Mouse (Mus musculus) bone marrow, adult 2 months (tissue): ENCODE measurements around the gene Arhgef39.

ENCODE experiments used
- CTCF ChIP-seq: fragments of 200-500 bp; IDR thresholded peaks from 2 replicates; pipeline ENCODE4 v1.5.1; 2011; ENCODE audit warnings: low read length, control low read depth; ENCODE audit not compliant: control insufficient read depth, insufficient read depth
- POLR2A ChIP-seq: fragments of 200-500 bp; IDR thresholded peaks from 2 replicates; pipeline ENCODE4 v1.6.1; 2011; ENCODE audit warnings: low read depth, mild to moderate bottlenecking, control low read depth, low read length, borderline replicate concordance; ENCODE audit not compliant: control insufficient read depth

DNA sequence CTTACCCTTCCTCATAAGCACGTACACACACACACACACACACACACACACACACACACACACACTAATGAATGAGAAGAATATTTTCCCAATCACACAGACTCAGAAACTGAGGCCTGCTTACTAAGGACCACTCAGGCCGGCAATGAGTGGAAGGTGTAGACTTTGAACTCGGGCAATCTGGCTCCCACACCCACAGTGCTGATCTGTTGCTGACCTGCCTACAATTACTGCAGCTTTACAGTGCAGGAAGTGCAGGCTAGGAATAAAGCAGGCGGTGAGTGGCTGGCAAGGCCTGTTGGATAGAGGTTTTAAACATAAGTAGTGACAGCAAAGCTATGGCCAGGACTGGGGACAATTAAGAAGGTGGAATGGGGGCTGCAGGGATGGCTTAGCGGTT, 18.5 kb downstream of the Arhgef39 start:
- TF ChIP-seq POLR2A = no peak
- TF ChIP-seq CTCF = no peak
